Mouse (Mus musculus) naive thymus-derived CD4-positive, alpha-beta T cell, adult 5 months (primary cell): ENCODE results near the gene Serpinb9. TPM values are rescaled to one million over a fixed set of nuclear protein-coding genes. Genes with fewer than 3 reads are reported as not detected.

Experiments
- polyA plus RNA-seq: library from polyadenylated mRNA; unstranded; fragments of 100-300 nt; shearing (Covaris generic); gene quantifications from one replicate; pipeline ENCODE4 v1.2.1, GENCODE M21; 2017

Serpinb9 gene
- polyA plus RNA-seq: 7.1 TPM

DNA sequence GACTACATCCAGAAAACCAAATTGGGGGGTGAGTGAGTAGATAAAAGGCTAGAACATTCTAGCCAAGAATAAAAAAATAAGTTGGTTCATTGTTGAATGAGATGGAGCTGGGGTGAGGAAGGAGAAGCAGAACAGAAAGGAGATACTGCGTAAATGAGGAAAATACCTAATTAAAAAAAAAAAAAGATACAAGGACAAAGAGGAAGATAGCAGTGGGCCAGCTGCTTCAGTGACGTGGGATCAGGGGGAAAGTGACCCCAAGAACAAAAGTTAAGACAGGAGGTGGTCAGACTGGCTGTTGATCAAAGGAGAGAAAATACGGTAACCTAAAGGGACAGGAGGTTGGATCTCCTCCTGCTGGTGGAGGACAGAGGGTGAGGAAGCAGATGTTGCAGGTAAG, at the start of gene Serpinb9:
Gene Serpinb9 (plus strand): TSS at position 301 of the 400 bp plus-strand sequence.

GRCm38 (mm10) chr13:32964989-32965811, 37.9 kb upstream of the Serpinb9 start, which contains the start of gene Serpinb6b:
Gene Serpinb6b, plus strand, starts transcription at chr13:32965209.

DNA sequence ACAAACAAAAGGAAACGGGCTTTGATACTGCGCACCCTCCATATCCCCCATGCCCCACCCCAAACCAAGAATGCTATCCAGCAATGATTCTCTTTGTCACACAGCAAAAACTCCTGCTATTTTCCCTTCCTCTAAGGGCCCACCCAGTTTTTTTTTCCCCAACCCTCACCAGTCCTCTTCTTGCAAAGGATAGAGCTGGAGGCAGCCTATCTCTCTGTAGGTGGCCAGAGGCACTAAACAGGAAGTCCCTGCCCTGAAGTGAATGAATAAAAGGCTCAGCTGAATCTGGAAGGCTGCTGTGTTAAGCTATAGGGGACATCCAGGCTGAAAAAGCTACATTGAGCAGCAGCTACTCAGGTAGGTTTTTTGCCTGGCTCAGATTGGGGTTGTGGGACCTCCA, 24.2 kb downstream of the Serpinb9 start, which contains the start of gene Serpinb9b:
Gene Serpinb9b (plus strand): TSS at position 173 of the 400 bp plus-strand sequence.

Other genes with a start within 250 kb of the Serpinb9 start
- not detected for gene Mylk4, start 219.3 kb upstream of the Serpinb9 start, polyA plus RNA-seq
- gene Wrnip1, start 201.2 kb upstream of the Serpinb9 start, polyA plus RNA-seq: 61.3 TPM
- not detected for gene D930007J09Rik, start 200.4 kb upstream of the Serpinb9 start, polyA plus RNA-seq
- gene Serpinb1a, start 152.1 kb upstream of the Serpinb9 start, polyA plus RNA-seq: not detected
- not detected for gene Serpinb1c, start 105.0 kb upstream of the Serpinb9 start, polyA plus RNA-seq
- gene Serpinb6b, start 38.0 kb upstream of the Serpinb9 start, polyA plus RNA-seq: 4.4 TPM
- 0.17 TPM for gene Serpinb9b, start 24.2 kb downstream of the Serpinb9 start, polyA plus RNA-seq
- not detected for gene Serpinb1b, start 75.3 kb downstream of the Serpinb9 start, polyA plus RNA-seq
- not detected for gene Serpinb9c, start 156.5 kb downstream of the Serpinb9 start, polyA plus RNA-seq
- not detected for gene Serpinb9d, start 189.7 kb downstream of the Serpinb9 start, polyA plus RNA-seq
- not detected for gene Serpinb9e, start 246.4 kb downstream of the Serpinb9 start, polyA plus RNA-seq